Mouse (Mus musculus) heart, postnatal 4 days (tissue): ENCODE measurements around the gene Paxx. TPM values are rescaled to one million over a fixed set of nuclear protein-coding genes. Genes with fewer than 3 reads are reported as not detected.

Experiments used
- microRNA-seq, 2 experiments: library from miRNA; unstranded; fragments of <30 nt; microRNA quantifications; one replicate each; pipeline ENCODE4 v1.2.0; 2021 to 2022
- total RNA-seq, 2 experiments: library from RNA; stranded (reverse); gene quantifications; 2 replicates each; pipeline ENCODE4 v1.2.3; 2021

Paxx gene
- total RNA-seq, 2 experiments from 2014 or later = 30.5 to 32.8 TPM

Small RNAs within 50 kb of the gene (microRNA-seq; reads per million reads assigned to microRNA genes)
- gene Mir3087 = 0.69 to 0.82 reads per million in 2 experiments

Other genes starting within 250 kb of the Paxx start
- gene Nelfb, start 249.6 kb downstream of the Paxx start, total RNA-seq = 10 to 100 TPM; 43.4 to 44.5 TPM
- gene Stpg3, start 246.5 kb downstream of the Paxx start, total RNA-seq = not detected
- gene Fam166a, start 242.3 kb downstream of the Paxx start, total RNA-seq = not detected
- 100 to 1,000 TPM; 415 to 442 TPM for gene Tubb4b, start 236.4 kb downstream of the Paxx start, total RNA-seq
- not detected for gene Slc34a3, start 226.7 kb downstream of the Paxx start, total RNA-seq
- not detected for gene Rnf224, start 224.3 kb downstream of the Paxx start, total RNA-seq
- gene Rnf208, start 218.8 kb downstream of the Paxx start, total RNA-seq = 1 to 10 TPM; 1.5 to 3.0 TPM
- gene Cysrt1, start 218.6 kb downstream of the Paxx start, total RNA-seq = not detected
- 1 to 10 TPM; 1.3 to 1.8 TPM for gene AL732309.1, start 214.2 kb downstream of the Paxx start, total RNA-seq
- gene Tmem203, start 205.7 kb downstream of the Paxx start, total RNA-seq = 10 to 100 TPM; 16.9 to 18.1 TPM
- gene Tprn, start 198.5 kb downstream of the Paxx start, total RNA-seq = 1 to 10 TPM; 4.9 to 5.7 TPM
- gene Ssna1, start 188.7 kb downstream of the Paxx start, total RNA-seq = 10 to 100 TPM; 60.0 to 62.0 TPM
- gene Anapc2, start 188.6 kb downstream of the Paxx start, total RNA-seq = 10 to 100 TPM; 49.7 to 53.1 TPM
- gene Tmem210, start 172.9 kb downstream of the Paxx start, total RNA-seq = not detected
- not detected for gene Lrrc26, start 171.2 kb downstream of the Paxx start, total RNA-seq
- gene Grin1, start 141.9 kb downstream of the Paxx start, total RNA-seq = not detected
- gene Man1b1, start 128.8 kb downstream of the Paxx start, total RNA-seq = 10 to 100 TPM; 27.2 to 28.6 TPM
- gene Dpp7, start 104.7 kb downstream of the Paxx start, total RNA-seq = 1 to 10 TPM; 4.7 to 5.2 TPM
- gene Uap1l1, start 95.4 kb downstream of the Paxx start, total RNA-seq = 1 to 10 TPM; 7.3 to 9.5 TPM
- gene Sapcd2, start 88.8 kb downstream of the Paxx start, total RNA-seq = 10 to 100 TPM in 1 of 2 experiments, 1 to 10 TPM in 1; 8.7 to 10.8 TPM
- 1 to 10 TPM; 5.7 to 8.5 TPM for gene Entpd2, start 65.2 kb downstream of the Paxx start, total RNA-seq
- 10 to 100 TPM; 33.1 to 35.2 TPM for gene Npdc1, start 61.7 kb downstream of the Paxx start, total RNA-seq
- gene Fut7, start 37.8 kb downstream of the Paxx start, total RNA-seq = under 1 TPM in 1 of 2 experiments, not detected in 1; 0.11 TPM
- 10 to 100 TPM; 19.4 to 20.7 TPM for gene Abca2, start 32.4 kb downstream of the Paxx start, total RNA-seq
- 1 to 10 TPM; 2.8 to 4.1 TPM for gene Clic3, start 4.3 kb downstream of the Paxx start, total RNA-seq
- gene Ptgds, start 9.0 kb upstream of the Paxx start, total RNA-seq = 100 to 1,000 TPM; 117 to 137 TPM
- not detected for gene Lcn12, start 32.8 kb upstream of the Paxx start, total RNA-seq
- 10 to 100 TPM; 93.6 to 98.6 TPM for gene Fbxw5, start 39.7 kb upstream of the Paxx start, total RNA-seq
- gene C8g, start 40.6 kb upstream of the Paxx start, total RNA-seq = under 1 TPM in 1 of 2 experiments, not detected in 1; 0.45 TPM
- gene Traf2, start 85.8 kb upstream of the Paxx start, total RNA-seq = 10 to 100 TPM; 13.2 to 15.8 TPM
- 100 to 1,000 TPM; 151 to 152 TPM for gene Edf1, start 96.8 kb upstream of the Paxx start, total RNA-seq
- 1 to 10 TPM; 1.4 to 2.3 TPM for gene Mamdc4, start 113.8 kb upstream of the Paxx start, total RNA-seq
- 100 to 1,000 TPM; 100 to 101 TPM for gene Phpt1, start 114.1 kb upstream of the Paxx start, total RNA-seq
- under 1 TPM; 0.14 to 0.41 TPM for gene Ajm1, start 120.7 kb upstream of the Paxx start, total RNA-seq
- gene Rabl6, start 147.4 kb upstream of the Paxx start, total RNA-seq = 10 to 100 TPM; 51.4 to 61.5 TPM
- gene Ccdc183, start 156.6 kb upstream of the Paxx start, total RNA-seq = not detected
- gene Tmem141, start 160.9 kb upstream of the Paxx start, total RNA-seq = 10 to 100 TPM; 22.2 to 24.0 TPM
- 1 to 10 TPM; 1.3 to 1.4 TPM for gene Fcna, start 166.9 kb upstream of the Paxx start, total RNA-seq
- under 1 TPM; 0.72 to 0.74 TPM for gene Lcn8, start 192.0 kb upstream of the Paxx start, total RNA-seq
- gene Lcn5, start 196.9 kb upstream of the Paxx start, total RNA-seq = not detected
- not detected for gene Lcn6, start 215.7 kb upstream of the Paxx start, total RNA-seq
- not detected for gene Lcn10, start 221.6 kb upstream of the Paxx start, total RNA-seq
- gene Obp2a, start 238.9 kb upstream of the Paxx start, total RNA-seq = not detected
- gene Bmyc, start 245.6 kb upstream of the Paxx start, total RNA-seq = 10 to 100 TPM; 13.7 to 17.1 TPM